Mouse (Mus musculus): Measurements from ENCODE around the gene Rnf113a2. TPM values are rescaled to one million over a fixed set of nuclear protein-coding genes. Genes with fewer than 3 reads are reported as not detected.

The Rnf113a2 gene
- polyA plus RNA-seq, 1 experiment from 2014 or later = 25.4 TPM

- Histone ChIP-seq H3K27ac (ENCODE audit: low read depth, low read length) (no peak overlapping the region), H3K9me3 (ENCODE audit: control insufficient read depth, low read length) (no peaks in the 10 kb centered on the region), H3K4me2 (ENCODE audit: low read depth, low read length) (no peak overlapping the region), H3K27me3 (ENCODE audit: control insufficient read depth, insufficient read depth, low read length) (no peaks in the 10 kb centered on the region), H3K9ac (replicated peaks; ENCODE audit: low read depth, low read length) (no peak overlapping the region), H3K4me3 (ENCODE audit: low read depth, low read length) (no peak overlapping the region), H3K36me3 (ENCODE audit: control insufficient read depth, insufficient read depth, low read length) (peaks cover 24% of the 10 kb centered on the region), H3K4me1 (ENCODE audit: control insufficient read depth, insufficient read depth, low read length) (0 out of 2 replicates have a peak, but pooled peaks cover 2% of the 10 kb centered on the region)
- ATAC-seq (ENCODE audit: low read depth) = no peak
- WGBS = 98% methylated on average over 3 of the region's 3 CpGs
These were observed 39.9 kb downstream of the Rnf113a2 start for GRCm38 (mm10) chr12:84456911-84457310.

DNA sequence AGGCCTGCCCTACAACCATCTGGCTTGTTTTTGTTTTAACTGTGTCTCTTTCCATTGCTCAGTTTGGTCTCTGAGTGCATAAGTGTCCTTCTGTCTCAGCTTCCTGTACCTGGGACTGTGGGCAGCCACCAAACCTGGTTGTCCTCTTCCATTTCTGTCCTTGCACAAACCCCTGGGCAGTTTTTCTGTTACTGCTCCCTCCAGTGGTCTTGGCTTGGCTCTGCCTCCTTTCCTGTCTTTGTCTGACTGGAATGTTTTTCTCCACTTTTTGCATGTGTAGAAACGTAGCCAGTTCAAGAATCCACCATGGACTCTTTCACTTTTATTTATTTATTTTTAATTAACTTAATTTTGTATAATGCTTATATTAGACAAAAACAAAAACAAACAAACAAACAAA is 42.8 kb downstream of the Rnf113a2 start:
- Histone ChIP-seq H3K36me3 (ENCODE audit: control insufficient read depth, insufficient read depth, low read length) (peaks cover 31% of the 10 kb centered on the region), H3K27ac (ENCODE audit: low read depth, low read length) (no peak overlapping the region)

DNA sequence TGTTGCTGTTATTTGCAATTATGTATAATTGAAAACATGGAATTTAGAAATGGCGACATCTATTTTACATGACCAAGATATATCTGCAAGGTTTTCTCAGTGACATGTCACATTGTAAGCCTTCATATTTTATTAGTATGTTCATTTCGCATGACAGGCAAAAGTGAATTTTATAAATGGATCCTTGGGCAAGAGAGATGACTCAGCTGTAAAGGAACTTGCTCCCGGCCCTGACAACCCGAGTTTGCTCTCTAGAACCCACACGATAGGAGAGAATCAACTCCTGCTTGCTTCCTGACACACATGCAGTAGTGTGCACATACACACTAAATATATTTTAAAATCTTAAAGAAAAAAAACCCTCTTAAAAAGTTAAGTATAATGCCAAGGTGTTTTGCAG is 44.4 kb downstream of the Rnf113a2 start:
- Histone ChIP-seq H3K9ac (replicated peaks; ENCODE audit: low read depth, low read length) (no peak overlapping the region), H3K4me1 (ENCODE audit: control insufficient read depth, insufficient read depth, low read length) (no peaks in the 10 kb centered on the region), H3K4me3 (ENCODE audit: low read depth, low read length) (no peak overlapping the region), H3K36me3 (ENCODE audit: control insufficient read depth, insufficient read depth, low read length) (peaks cover 33% of the 10 kb centered on the region), H3K9me3 (ENCODE audit: control insufficient read depth, low read length) (no peaks in the 10 kb centered on the region), H3K27ac (ENCODE audit: low read depth, low read length) (no peak overlapping the region), H3K27me3 (ENCODE audit: control insufficient read depth, insufficient read depth, low read length) (no peaks in the 10 kb centered on the region), H3K4me2 (ENCODE audit: low read depth, low read length) (no peak overlapping the region)
- WGBS = 95% methylated on average over 5 of the region's 5 CpGs
- ATAC-seq (ENCODE audit: low read depth) = no peak

More for the DNA sequence above, 42.8 kb downstream of the Rnf113a2 start:
- Histone ChIP-seq H3K4me1 (ENCODE audit: control insufficient read depth, insufficient read depth, low read length) (no peaks in the 10 kb centered on the region), H3K9ac (replicated peaks; ENCODE audit: low read depth, low read length) (no peak overlapping the region), H3K4me3 (ENCODE audit: low read depth, low read length) (no peak overlapping the region), H3K9me3 (ENCODE audit: control insufficient read depth, low read length) (no peaks in the 10 kb centered on the region), H3K4me2 (ENCODE audit: low read depth, low read length) (no peak overlapping the region), H3K27me3 (ENCODE audit: control insufficient read depth, insufficient read depth, low read length) (no peaks in the 10 kb centered on the region)
- 72% methylated on average over 1 of the region's 1 CpGs for WGBS
- ATAC-seq (ENCODE audit: low read depth) = no peak

DNA sequence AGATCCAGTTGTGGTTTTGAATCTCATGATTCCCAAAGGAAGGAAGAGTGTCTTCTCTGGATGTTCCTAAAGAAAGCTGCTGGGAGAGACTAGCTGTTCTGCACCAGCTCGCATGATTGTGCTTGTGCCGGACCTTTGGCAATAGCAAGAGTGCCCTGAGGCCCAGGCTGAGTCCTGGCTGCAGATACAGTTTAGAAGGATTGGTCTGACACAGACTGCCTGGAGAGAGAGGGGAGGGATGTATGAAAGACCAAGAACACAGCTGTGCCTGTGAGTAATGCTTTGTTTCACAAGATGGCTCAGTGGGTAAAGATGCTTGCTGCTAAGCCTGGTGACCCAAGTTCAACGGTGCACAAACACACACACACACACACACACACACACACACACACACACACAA is 45.9 kb downstream of the Rnf113a2 start:
- Histone ChIP-seq H3K36me3 (ENCODE audit: control insufficient read depth, insufficient read depth, low read length) (peaks cover 31% of the 10 kb centered on the region), H3K27me3 (ENCODE audit: control insufficient read depth, insufficient read depth, low read length) (no peaks in the 10 kb centered on the region), H3K4me3 (ENCODE audit: low read depth, low read length) (no peak overlapping the region), H3K4me1 (ENCODE audit: control insufficient read depth, insufficient read depth, low read length) (no peaks in the 10 kb centered on the region), H3K4me2 (ENCODE audit: low read depth, low read length) (no peak overlapping the region), H3K9ac (replicated peaks; ENCODE audit: low read depth, low read length) (no peak overlapping the region), H3K27ac (ENCODE audit: low read depth, low read length) (no peak overlapping the region), H3K9me3 (ENCODE audit: control insufficient read depth, low read length) (no peaks in the 10 kb centered on the region)
- ATAC-seq (ENCODE audit: low read depth) = no peak
- 72% methylated on average over 3 of the region's 3 CpGs for WGBS

Other genes starting within 250 kb of the Rnf113a2 start
- gene Elmsan1, start 198.3 kb upstream of the Rnf113a2 start, polyA plus RNA-seq (2014; fragmentation: Nextera tagmentation; extraction: Ambion mirVana) = 4.2 and 4.5 TPM in 2 replicates
- 14.1 and 16.8 TPM in 2 replicates for gene Ptgr2, start 132.0 kb upstream of the Rnf113a2 start, polyA plus RNA-seq (2014; fragmentation: Nextera tagmentation; extraction: Ambion mirVana)
- 68.0 and 76.9 TPM in 2 replicates for gene Zfp410, start 100.3 kb upstream of the Rnf113a2 start, polyA plus RNA-seq (2014; fragmentation: Nextera tagmentation; extraction: Ambion mirVana)
- gene Coq6, start 55.5 kb upstream of the Rnf113a2 start, polyA plus RNA-seq (2014; fragmentation: Nextera tagmentation; extraction: Ambion mirVana) = 48.4 and 50.9 TPM in 2 replicates
- 16.2 and 19.9 TPM in 2 replicates for gene Fam161b, start 55.4 kb upstream of the Rnf113a2 start, polyA plus RNA-seq (2014; fragmentation: Nextera tagmentation; extraction: Ambion mirVana)
- gene Entpd5, start 8.2 kb upstream of the Rnf113a2 start, polyA plus RNA-seq (2014; fragmentation: Nextera tagmentation; extraction: Ambion mirVana) = 13.0 and 14.2 TPM in 2 replicates
- gene Bbof1, start 8.1 kb upstream of the Rnf113a2 start, polyA plus RNA-seq (2014; fragmentation: Nextera tagmentation; extraction: Ambion mirVana) = 4.0 and 5.2 TPM in 2 replicates
- 41.7 and 45.1 TPM in 2 replicates for gene Aldh6a1, start 33.8 kb downstream of the Rnf113a2 start, polyA plus RNA-seq (2014; fragmentation: Nextera tagmentation; extraction: Ambion mirVana)
- 30.8 and 35.0 TPM in 2 replicates for gene Lin52, start 34.2 kb downstream of the Rnf113a2 start, polyA plus RNA-seq (2014; fragmentation: Nextera tagmentation; extraction: Ambion mirVana)
- 7.2 and 8.0 TPM in 2 replicates for gene Vsx2, start 152.6 kb downstream of the Rnf113a2 start, polyA plus RNA-seq (2014; fragmentation: Nextera tagmentation; extraction: Ambion mirVana)
- gene Abcd4, start 200.2 kb downstream of the Rnf113a2 start, polyA plus RNA-seq (2014; fragmentation: Nextera tagmentation; extraction: Ambion mirVana) = 11.2 and 13.1 TPM in 2 replicates
- gene Vrtn, start 223.8 kb downstream of the Rnf113a2 start, polyA plus RNA-seq (2014; fragmentation: Nextera tagmentation; extraction: Ambion mirVana) = not detected in 2 replicates